Mouse (Mus musculus) heart, embryonic 16.5 days (tissue): ENCODE results near the gene Arid1b. TPM values are rescaled to one million over a fixed set of nuclear protein-coding genes. Genes with fewer than 3 reads are reported as not detected.

Experiments used
- ATAC-seq: fragments of 200-750 bp; cut with Nextera tagmentation; replicated peaks from 2 replicates; pipeline ENCODE4 v1.8.0; 2017; ENCODE audit warnings: moderate number of reproducible peaks; ENCODE audit not compliant: insufficient read depth, low FRiP score; ENCODE audit errors: extremely low read depth
- H3K27ac ChIP-seq: fragments of 300-500 bp; sonication (generic); 2 replicates; pipeline ENCODE4 v1.5.1; 2014; ENCODE audit warnings: mild to moderate bottlenecking, low read length, control low read depth, moderate library complexity
- H3K27me3 ChIP-seq: fragments of 300-500 bp; sonication (generic); 2 replicates; pipeline ENCODE4 v1.6.1; 2014; ENCODE audit warnings: low read length, mixed read lengths; ENCODE audit not compliant: control insufficient read depth, insufficient read depth
- H3K36me3 ChIP-seq: fragments of 300-500 bp; sonication (generic); 2 replicates; pipeline ENCODE4 v1.6.1; 2014; ENCODE audit not compliant: control insufficient read depth, insufficient read depth
- H3K4me1 ChIP-seq: fragments of 300-500 bp; sonication (generic); 2 replicates; pipeline ENCODE4 v1.6.1; 2014; ENCODE audit warnings: low read length, mixed read lengths; ENCODE audit not compliant: control insufficient read depth, insufficient read depth
- H3K4me2 ChIP-seq: fragments of 300-500 bp; sonication (generic); 2 replicates; pipeline ENCODE4 v1.6.1; 2014; ENCODE audit warnings: low read depth, mild to moderate bottlenecking, control low read depth, low read length
- H3K4me3 ChIP-seq: fragments of 300-500 bp; sonication (generic); 2 replicates; pipeline ENCODE4 v1.5.1; 2014; ENCODE audit warnings: mild to moderate bottlenecking, control low read depth, low read length
- H3K9ac ChIP-seq: fragments of 300-500 bp; sonication (generic); 2 replicates; pipeline ENCODE4 v1.6.1; 2014; ENCODE audit warnings: low read length, control low read depth
- H3K9me3 ChIP-seq: fragments of 300-500 bp; sonication (generic); replicated peaks from 2 replicates; pipeline ENCODE4 v1.6.1; 2016; ENCODE audit warnings: low read length; ENCODE audit not compliant: control insufficient read depth
- WGBS: fragments of 180-500 bp; shearing (Covaris S2); extraction: QIAGEN DNeasy Blood & Tissue Kit; methylation state at CpG from one replicate; pipeline ENCODE4 v1.1.7; 2014; 5-methylcytosine and 5-hydroxymethylcytosine counted together
- polyA plus RNA-seq: library from polyadenylated mRNA; unstranded; fragments of >200 nt; fragmentation: Nextera tagmentation; extraction: Ambion mirVana; gene quantifications from 2 replicates; pipeline ENCODE4 v1.2.1, GENCODE M21; 2015

The Arid1b gene
- polyA plus RNA-seq, 1 experiment from 2014 or later: 7.1 TPM

DNA sequence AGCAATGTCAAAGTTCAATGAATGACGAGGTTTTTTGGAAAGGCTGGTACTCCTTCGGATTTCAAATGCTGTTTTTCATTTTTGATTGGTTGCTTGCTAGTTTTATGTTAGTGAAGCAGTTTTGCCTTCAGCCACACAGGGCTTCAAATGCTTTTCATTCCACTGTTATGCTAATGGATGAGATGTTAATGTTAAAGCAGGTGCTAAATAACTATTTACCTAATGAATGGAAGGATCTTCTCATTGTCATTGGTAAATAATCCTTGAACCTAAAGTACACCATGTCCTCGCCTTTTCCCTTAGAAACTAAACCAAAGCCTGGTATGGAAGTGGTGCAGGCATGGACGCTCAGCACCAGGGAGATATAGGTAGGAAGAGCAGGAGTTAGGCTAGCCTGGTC is 26.9 kb upstream of the Arid1b start:
- Histone ChIP-seq H3K4me3 (no peak overlapping the region), H3K36me3 (no peaks in the 10 kb centered on the region), H3K27ac (no peak overlapping the region), H3K4me2 (no peak overlapping the region), H3K9ac (no peak overlapping the region), H3K4me1 (no peaks in the 10 kb centered on the region), H3K9me3 (no peaks in the 10 kb centered on the region), H3K27me3 (no peaks in the 10 kb centered on the region)
- ATAC-seq: no peak
- 66% methylated on average over 4 of the region's 4 CpGs for WGBS

DNA sequence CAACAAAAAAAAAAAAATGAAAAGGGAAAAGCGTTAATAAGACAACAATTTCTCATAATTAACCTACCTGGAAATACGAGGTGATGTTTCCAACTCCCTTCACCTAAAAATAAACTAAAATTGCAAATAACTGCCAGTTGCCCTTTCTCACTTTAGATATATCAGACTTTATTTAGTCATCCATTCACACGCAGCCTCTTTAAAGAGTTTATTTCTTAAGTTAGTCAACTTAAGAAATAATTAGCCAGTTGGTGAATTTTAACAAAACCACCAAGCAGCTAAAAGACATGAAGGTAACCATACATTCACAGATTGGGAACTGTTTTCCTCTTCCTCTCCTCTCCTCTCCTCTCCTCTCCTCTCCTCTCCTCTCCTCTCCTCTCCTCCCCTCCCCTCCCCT is 26.1 kb upstream of the Arid1b start:
- Histone ChIP-seq H3K9ac (no peak overlapping the region), H3K4me3 (no peak overlapping the region), H3K27ac (no peak overlapping the region), H3K36me3 (no peaks in the 10 kb centered on the region), H3K4me2 (no peak overlapping the region), H3K27me3 (no peaks in the 10 kb centered on the region), H3K9me3 (no peaks in the 10 kb centered on the region), H3K4me1 (no peaks in the 10 kb centered on the region)
- ATAC-seq: no peak
- WGBS: 89% methylated on average over 3 of the region's 3 CpGs

DNA sequence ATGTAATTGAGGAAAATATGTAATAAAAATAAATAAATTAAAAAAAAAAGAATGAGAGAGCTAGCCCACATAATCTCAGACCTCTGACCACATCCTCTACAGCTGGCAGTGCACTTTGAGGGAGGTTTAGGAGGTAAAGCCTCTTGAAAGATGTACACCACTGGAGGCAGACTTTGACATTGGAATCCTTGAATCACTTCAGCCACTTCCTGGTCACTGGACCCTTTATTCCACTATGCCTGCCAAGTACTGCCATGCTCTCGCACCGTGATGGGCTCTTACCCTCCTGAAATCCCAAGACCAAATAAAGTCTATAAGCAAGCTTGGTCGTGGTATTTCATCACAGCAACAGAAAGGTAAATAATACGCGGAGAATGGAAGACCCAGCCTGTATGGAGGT is 25.3 kb upstream of the Arid1b start:
- no peak overlapping the region for H3K27ac ChIP-seq
- WGBS: 89% methylated on average over 5 of the region's 5 CpGs
- H3K9me3 ChIP-seq: no peaks in the 10 kb centered on the region
- no peak overlapping the region for H3K4me3 ChIP-seq
- no peaks in the 10 kb centered on the region for H3K4me1 ChIP-seq
- no peak for ATAC-seq
- no peaks in the 10 kb centered on the region for H3K36me3 ChIP-seq
- no peak overlapping the region for H3K9ac ChIP-seq
- no peaks in the 10 kb centered on the region for H3K27me3 ChIP-seq
- no peak overlapping the region for H3K4me2 ChIP-seq

DNA sequence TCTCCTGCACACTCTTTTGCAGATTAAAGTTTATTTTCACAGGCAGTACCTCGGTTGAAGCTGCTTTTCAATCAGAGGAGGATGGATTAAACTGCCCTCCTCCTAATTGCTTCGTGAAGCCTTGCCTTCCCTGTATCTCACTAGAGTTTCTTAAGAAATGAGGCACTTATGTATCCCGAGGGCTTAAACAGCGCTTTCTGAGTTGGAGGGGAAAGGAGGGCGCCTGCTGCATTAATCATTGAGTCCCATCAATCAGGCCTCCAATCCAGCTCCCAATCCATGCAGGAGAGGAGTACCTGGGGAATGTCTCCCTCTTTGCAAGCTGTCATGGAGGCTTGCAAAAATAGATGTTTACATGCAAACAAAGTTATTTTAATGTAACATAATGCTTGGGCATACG is 21.9 kb upstream of the Arid1b start:
- no peak for ATAC-seq
- no peaks in the 10 kb centered on the region for H3K9me3 ChIP-seq
- H3K36me3 ChIP-seq: no peaks in the 10 kb centered on the region
- no peak overlapping the region for H3K4me3 ChIP-seq
- 63% methylated on average over 6 of the region's 6 CpGs for WGBS
- no peak overlapping the region for H3K4me2 ChIP-seq
- H3K4me1 ChIP-seq: peaks cover 3% of the 10 kb centered on the region
- no peaks in the 10 kb centered on the region for H3K27me3 ChIP-seq
- H3K27ac ChIP-seq: no peak overlapping the region
- H3K9ac ChIP-seq: no peak overlapping the region

DNA sequence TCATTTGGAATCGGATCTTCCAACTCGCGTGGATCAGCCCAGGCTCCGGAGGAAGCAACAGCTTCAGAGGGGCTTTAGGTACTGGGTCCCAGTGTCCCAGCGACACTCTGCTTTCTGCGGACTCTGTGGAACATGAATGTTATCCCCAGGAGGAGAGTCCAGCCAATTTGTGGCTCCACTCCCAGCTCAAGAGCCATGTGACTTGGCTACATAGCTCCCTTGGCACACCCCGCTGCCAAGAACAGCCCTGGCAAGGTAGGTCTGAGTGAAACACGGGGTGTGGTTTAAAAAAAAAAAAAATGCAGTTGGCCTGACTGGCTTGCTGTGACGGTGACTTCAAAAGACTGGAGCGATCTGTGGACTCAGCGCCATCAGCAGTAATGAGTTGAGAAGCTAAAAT is 19.4 kb upstream of the Arid1b start:
- 55% methylated on average over 11 of the region's 11 CpGs for whole genome bisulfite sequencing

DNA sequence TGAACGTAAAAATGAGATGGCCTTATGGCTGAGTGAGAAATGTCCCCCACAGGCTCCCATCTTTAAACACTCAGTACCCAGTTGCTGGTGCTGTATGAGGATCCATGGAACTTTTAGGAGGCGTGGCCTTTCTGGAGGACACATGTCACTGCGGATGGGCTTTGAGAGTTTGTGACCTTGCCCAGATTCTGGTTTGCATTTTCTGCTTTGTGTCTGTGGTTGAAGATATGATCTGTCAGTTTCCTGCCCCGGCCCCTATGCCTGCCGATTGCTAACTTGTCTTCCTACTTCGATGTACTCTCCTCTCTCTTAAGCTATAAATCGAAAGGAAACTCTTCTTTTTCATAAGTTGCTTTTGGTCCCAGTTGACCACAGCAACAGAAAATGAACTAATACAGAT is 14.0 kb upstream of the Arid1b start:
- Histone ChIP-seq H3K27me3 (no peaks in the 10 kb centered on the region), H3K9ac (no peak overlapping the region), H3K4me2 (no peak overlapping the region), H3K9me3 (no peaks in the 10 kb centered on the region), H3K36me3 (no peaks in the 10 kb centered on the region), H3K4me3 (no peak overlapping the region), H3K27ac (no peak overlapping the region), H3K4me1 (no peaks in the 10 kb centered on the region)
- 61% methylated on average over 7 of the region's 7 CpGs for WGBS
- ATAC-seq: no peak

More for the DNA sequence above, 19.4 kb upstream of the Arid1b start:
- Histone ChIP-seq H3K27ac (no peak overlapping the region), H3K27me3 (no peaks in the 10 kb centered on the region), H3K4me1 (peaks cover 3% of the 10 kb centered on the region), H3K36me3 (no peaks in the 10 kb centered on the region), H3K9me3 (no peaks in the 10 kb centered on the region), H3K9ac (no peak overlapping the region; the same call in 1 of the 2 replicates), H3K4me3 (no peak overlapping the region), H3K4me2 (no peak overlapping the region)
- ATAC-seq: peak; percentile 94

- H3K27me3 ChIP-seq: no peaks in the 10 kb centered on the region
- no peak for ATAC-seq
- 72% methylated on average over 5 of the region's 5 CpGs for WGBS
These were observed 11.3 kb upstream of the Arid1b start for GRCm38 (mm10) chr17:4982819-4983218.

GRCm38 (mm10) chr17:4984691-4985090 is 9.4 kb upstream of the Arid1b start:
- 79% methylated on average over 7 of the region's 7 CpGs for WGBS
- Histone ChIP-seq H3K9me3 (no peaks in the 10 kb centered on the region), H3K4me2 (no peak overlapping the region), H3K4me1 (no peaks in the 10 kb centered on the region), H3K4me3 (no peak overlapping the region), H3K36me3 (no peaks in the 10 kb centered on the region), H3K9ac (no peak overlapping the region), H3K27ac (no peak overlapping the region), H3K27me3 (no peaks in the 10 kb centered on the region)
- ATAC-seq: no peak

More at GRCm38 (mm10) chr17:4982819-4983218, 11.3 kb upstream of the Arid1b start:
- no peak overlapping the region for H3K27ac ChIP-seq
- no peak overlapping the region for H3K9ac ChIP-seq
- H3K4me1 ChIP-seq: no peaks in the 10 kb centered on the region
- no peaks in the 10 kb centered on the region for H3K9me3 ChIP-seq
- no peak overlapping the region for H3K4me3 ChIP-seq
- no peak overlapping the region for H3K4me2 ChIP-seq
- no peaks in the 10 kb centered on the region for H3K36me3 ChIP-seq

DNA sequence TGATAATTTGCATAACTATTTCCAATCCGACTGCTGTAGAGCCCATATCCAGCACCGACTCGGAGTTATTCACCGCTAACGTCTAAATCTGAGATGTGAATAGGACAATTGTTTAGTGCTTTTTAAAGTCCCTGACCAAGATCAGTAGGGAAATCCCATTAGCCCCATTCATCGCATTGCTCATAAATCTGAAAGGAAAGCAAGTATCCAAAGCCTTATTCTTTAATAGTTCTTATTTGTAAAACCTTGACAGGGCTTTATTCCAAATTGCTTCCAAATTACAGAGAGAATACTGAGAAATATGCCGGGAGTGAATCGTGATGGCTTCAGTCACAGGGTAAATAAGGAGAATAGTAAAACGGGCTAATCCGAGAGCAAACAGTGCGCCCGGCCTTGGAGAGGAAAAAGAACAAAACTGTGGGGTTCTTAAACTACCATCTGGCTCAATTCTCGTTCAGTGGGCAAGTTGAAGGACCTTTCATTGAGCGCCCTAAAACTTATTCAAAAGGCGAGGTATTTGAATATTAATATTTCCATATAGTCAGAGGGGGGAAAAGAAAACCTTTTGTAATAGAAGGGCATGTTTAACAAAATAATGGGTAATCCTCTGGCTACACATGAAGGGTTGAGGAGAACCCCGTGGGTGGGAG is 3.1 kb upstream of the Arid1b start:
- Histone ChIP-seq H3K4me3 (no peak overlapping the region), H3K27me3 (no peaks in the 10 kb centered on the region), H3K4me1 (peaks cover 4% of the 10 kb centered on the region; the same call in 1 of the 2 replicates), H3K36me3 (no peaks in the 10 kb centered on the region), H3K4me2 (no peak overlapping the region), H3K9ac (no peak overlapping the region), H3K9me3 (no peaks in the 10 kb centered on the region), H3K27ac (no peak overlapping the region)
- WGBS: 86% methylated on average over 16 of the region's 16 CpGs
- no peak for ATAC-seq
